16 mouse cellular contexts compared by ENCODE assay signal in the genomic region with DNA sequence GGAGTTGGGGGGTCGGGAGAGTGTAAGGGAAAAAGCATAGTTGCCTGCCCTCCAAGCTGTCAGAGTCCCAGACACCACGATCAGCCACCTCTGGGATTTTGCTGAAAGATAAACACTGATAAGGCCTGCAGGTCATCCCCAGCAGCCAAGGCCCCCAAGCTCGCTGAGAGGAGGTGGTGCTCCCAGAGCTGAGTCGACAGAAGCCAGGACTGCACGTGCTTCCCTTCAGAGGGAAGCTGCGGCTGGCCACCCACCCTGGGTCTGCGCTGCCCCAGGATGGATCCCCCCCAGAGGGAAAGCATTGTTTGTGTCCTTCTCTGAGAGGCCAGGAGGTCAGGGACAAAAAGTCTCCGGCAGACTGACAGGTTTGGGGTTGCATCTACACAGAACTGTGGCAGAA. TPM values are rescaled to one million over a fixed set of nuclear protein-coding genes. Genes with fewer than 3 reads are reported as not detected.
A peak's percentile ranks its signal among the peaks of the same experiment; 100 is the strongest.
DNase-seq lines count a peak whose midpoint lies in the region; ATAC-seq and TF ChIP-seq lines count a peak whose summit lies in the region.
"Had no signal": no experiment of that assay in that cellular context is flagged by ENCODE, and none has a peak within 500 bp of the region (broad histone marks: within the 10 kb centered on the region; RNA-seq: fewer than 3 reads in every experiment).

No protein-coding gene starts in this region.

- ATAC-seq in lung, embryonic 16.5 days (ENCODE audit: low read depth), result peak; percentile 58
- no peak for ATAC-seq in lung, postnatal 0 days
- 0 out of 2 replicates have a peak, but pooled peaks have one; percentile 49 for ATAC-seq in embryonic facial prominence, embryonic 11.5 days (replicated peaks; ENCODE audit: insufficient number of reproducible peaks, low FRiP score, low TSS enrichment, low read depth)
- no peak for ATAC-seq in liver, postnatal 0 days
- ATAC-seq: activated CD4-positive, CD25-positive, alpha-beta regulatory T cell, adult 4 months; inflammation-experienced regulatory T-cells, adult 6 months had no signal

- no peaks in the 10 kb centered on the region for H3K9me3 ChIP-seq in heart, embryonic 10.5 days
- H3K9me3 ChIP-seq in lung, embryonic 16.5 days (ENCODE audit: control insufficient read depth, low read length), result no peaks in the 10 kb centered on the region
- no peaks in the 10 kb centered on the region for H3K9me3 ChIP-seq in lung, postnatal 0 days (ENCODE audit: low read length)
- H3K9me3 ChIP-seq in embryonic facial prominence, embryonic 11.5 days (replicated peaks; ENCODE audit: control insufficient read depth, low read length), result no peaks in the 10 kb centered on the region
- H3K9me3 ChIP-seq in liver, postnatal 0 days (ENCODE audit: low read length), result no peaks in the 10 kb centered on the region

- intact Hi-C loops in heart, postnatal 25 days (cut with DNase I), result loop anchor here (5.0 to 10.0 kb wide), 4 partner anchors 183 to 670 kb away; no protein-coding TSS in a partner anchor
- intact Hi-C loops in left cerebral cortex, postnatal 4 days (cut with DNase I), result loop anchor here (10.0 kb wide), 2 partner anchors 470 to 690 kb away; no protein-coding TSS in a partner anchor

- H3K36me3 ChIP-seq in heart, embryonic 10.5 days, result no peaks in the 10 kb centered on the region
- no peaks in the 10 kb centered on the region for H3K36me3 ChIP-seq in lung, embryonic 16.5 days (ENCODE audit: control insufficient read depth, insufficient read depth, low read length)
- H3K36me3 ChIP-seq in lung, postnatal 0 days (ENCODE audit: insufficient read depth, low read length), result no peaks in the 10 kb centered on the region
- H3K36me3 ChIP-seq in embryonic facial prominence, embryonic 11.5 days (replicated peaks; ENCODE audit: control insufficient read depth, insufficient read depth, low read depth, low read length), result no peaks in the 10 kb centered on the region
- H3K36me3 ChIP-seq in liver, postnatal 0 days (replicated peaks; ENCODE audit: insufficient read depth, low read length), result no peaks in the 10 kb centered on the region

- H3K27me3 ChIP-seq in heart, embryonic 10.5 days (ENCODE audit: insufficient read depth, poor library complexity, severe bottlenecking), result peaks cover 8% of the 10 kb centered on the region; the same call in 1 of the 2 replicates
- H3K27me3 ChIP-seq in lung, embryonic 16.5 days (ENCODE audit: control insufficient read depth, insufficient read depth, low read depth, low read length), result no peaks in the 10 kb centered on the region
- no peaks in the 10 kb centered on the region for H3K27me3 ChIP-seq in lung, postnatal 0 days (replicated peaks; ENCODE audit: insufficient read depth, low read length)
- no peaks in the 10 kb centered on the region for H3K27me3 ChIP-seq in embryonic facial prominence, embryonic 11.5 days (ENCODE audit: control insufficient read depth, insufficient read depth, low read length)
- H3K27me3 ChIP-seq in liver, postnatal 0 days (ENCODE audit: insufficient read depth, low read length), result no peaks in the 10 kb centered on the region

- TF ChIP-seq CTCF in lung, postnatal 0 days (IDR thresholded peaks at IDR 0.05), result no peak
- TF ChIP-seq CTCF in liver, postnatal 0 days (IDR thresholded peaks at IDR 0.05; ENCODE audit: low read depth), result no peak

- peak overlapping the region; percentile 56 for H3K27ac ChIP-seq in heart, embryonic 10.5 days
- peak overlapping the region; percentile 15 for H3K27ac ChIP-seq in lung, embryonic 16.5 days (ENCODE audit: low read length)
- no peak overlapping the region for H3K27ac ChIP-seq in lung, postnatal 0 days (ENCODE audit: low read length)
- H3K27ac ChIP-seq in embryonic facial prominence, embryonic 11.5 days (replicated peaks; ENCODE audit: low read depth, low read length), result no peak overlapping the region
- no peak overlapping the region for H3K27ac ChIP-seq in liver, postnatal 0 days (ENCODE audit: low read depth)
- H3K27ac ChIP-seq: macrophage had no signal

- no peak for TF ChIP-seq EP300 in lung, postnatal 0 days (IDR thresholded peaks at IDR 0.05)
- no peak for TF ChIP-seq EP300 in liver, postnatal 0 days (IDR thresholded peaks at IDR 0.05; ENCODE audit: low read depth)

- H3K4me3 ChIP-seq in heart, embryonic 10.5 days, result 0 out of 2 replicates have a peak overlapping the region, but pooled peaks have one; percentile 4
- H3K4me3 ChIP-seq in lung, embryonic 16.5 days (ENCODE audit: low read length), result no peak overlapping the region
- H3K4me3 ChIP-seq in lung, postnatal 0 days (ENCODE audit: low read depth, low read length), result no peak overlapping the region
- H3K4me3 ChIP-seq in embryonic facial prominence, embryonic 11.5 days (ENCODE audit: low read depth, low read length), result no peak overlapping the region
- H3K4me3 ChIP-seq in liver, postnatal 0 days (ENCODE audit: low read depth, low read length), result no peak overlapping the region

- peak overlapping the region; percentile 52 for H3K9ac ChIP-seq in lung, embryonic 16.5 days (ENCODE audit: low read length)
- H3K9ac ChIP-seq in lung, postnatal 0 days (replicated peaks; ENCODE audit: low read depth), result no peak overlapping the region
- H3K9ac ChIP-seq in embryonic facial prominence, embryonic 11.5 days (replicated peaks; ENCODE audit: low read length), result peak overlapping the region; percentile 37
- H3K9ac ChIP-seq in liver, postnatal 0 days (replicated peaks), result 0 out of 2 replicates have a peak overlapping the region, but pooled peaks have one; percentile 1

- 8% methylated on average over 8 of the region's 8 CpGs for WGBS in heart, embryonic 10.5 days
- WGBS in lung, embryonic 16.5 days, result 16% methylated on average over 8 of the region's 8 CpGs
- 23% methylated on average over 8 of the region's 8 CpGs for WGBS in lung, postnatal 0 days
- 12% methylated on average over 8 of the region's 8 CpGs for WGBS in embryonic facial prominence, embryonic 11.5 days
- WGBS in liver, postnatal 0 days (ENCODE audit: insufficient replicate concordance), result 21% methylated on average over 8 of the region's 8 CpGs

- H3K4me1 ChIP-seq in heart, embryonic 10.5 days, result peaks cover 15% of the 10 kb centered on the region
- peaks cover 37% of the 10 kb centered on the region for H3K4me1 ChIP-seq in lung, embryonic 16.5 days (replicated peaks; ENCODE audit: control insufficient read depth, insufficient read depth, low read length)
- no peaks in the 10 kb centered on the region for H3K4me1 ChIP-seq in lung, postnatal 0 days (ENCODE audit: insufficient read depth, low read depth, low read length)
- peaks cover 4% of the 10 kb centered on the region; the same call in 1 of the 2 replicates for H3K4me1 ChIP-seq in embryonic facial prominence, embryonic 11.5 days (ENCODE audit: control insufficient read depth, insufficient read depth, low read length)
- 0 out of 2 replicates have a peak, but pooled peaks cover 6% of the 10 kb centered on the region for H3K4me1 ChIP-seq in liver, postnatal 0 days (ENCODE audit: insufficient read depth)

- no peak overlapping the region for H3K4me2 ChIP-seq in lung, embryonic 16.5 days (ENCODE audit: low read depth, low read length)
- no peak overlapping the region for H3K4me2 ChIP-seq in lung, postnatal 0 days (replicated peaks; ENCODE audit: low read depth, low read length)
- no peak overlapping the region for H3K4me2 ChIP-seq in embryonic facial prominence, embryonic 11.5 days (ENCODE audit: low read depth, low read length)
- no peak overlapping the region for H3K4me2 ChIP-seq in liver, postnatal 0 days (ENCODE audit: low read depth, low read length)

- DNase-seq in heart, embryonic 10.5 days (ENCODE audit: low spot score), result no peak
- DNase-seq in heart, postnatal 25 days (ENCODE audit: low spot score), result no peak
- DNase-seq in lung, postnatal 0 days (ENCODE audit: low spot score), result no peak
- peak; percentile 9 for DNase-seq in embryonic facial prominence, embryonic 11.5 days (ENCODE audit: low spot score)
- DNase-seq in liver, postnatal 0 days, result no peak
- DNase-seq in urinary bladder, postnatal 14 days (ENCODE audit: low spot score), result no peak
- DNase-seq in left cerebral cortex, postnatal 4 days, result no peak
- DNase-seq: cerebellum, postnatal 36 days; thymus, postnatal 25 days had no signal

RNA-seq across cellular contexts. Expression of gene Hsd17b3, which starts 54.0 kb away (rescaled TPM):
- polyA plus RNA-seq in heart, embryonic 10.5 days (2016; fragmentation: Nextera tagmentation; extraction: Ambion mirVana), result not detected in 2 replicates
- not detected for total RNA-seq in heart, postnatal 25 days (2021)
- polyA plus RNA-seq in lung, embryonic 16.5 days (2015; fragmentation: Nextera tagmentation; extraction: Ambion mirVana), result not detected in 2 replicates
- polyA plus RNA-seq in lung, postnatal 0 days (2015; fragmentation: Nextera tagmentation; extraction: Ambion mirVana), result not detected in 2 replicates
- not detected in 2 replicates for polyA plus RNA-seq in embryonic facial prominence, embryonic 11.5 days (2014; fragmentation: Nextera tagmentation; extraction: Ambion mirVana)
- polyA plus RNA-seq in liver, postnatal 0 days (2015; fragmentation: Nextera tagmentation; extraction: Ambion mirVana), result not detected in 2 replicates
- total RNA-seq in left cerebral cortex, postnatal 4 days (2021), result under 1 TPM in 1 of 2 experiments, not detected in 1; 0.64 TPM
- total RNA-seq: heart, adult 8-10 months; left cerebral cortex, postnatal 25 days had no signal
- polyA plus RNA-seq: activated CD4-positive, CD25-positive, alpha-beta regulatory T cell, adult 4 months; inflammation-experienced regulatory T-cells, adult 6 months; macrophage; small intestine, adult 2 months had no signal

Comparison
In these comparisons a context has a peak if more than half of its experiments do, and no peak if none do; other contexts are left out.
1. H3K27ac ChIP-seq: peak in heart, embryonic 10.5 days (single experiment) and lung, embryonic 16.5 days (single experiment); none in lung, postnatal 0 days (single experiment), embryonic facial prominence, embryonic 11.5 days (single experiment) and liver, postnatal 0 days (single experiment).
2. ATAC-seq: peak in lung, embryonic 16.5 days (single experiment) and embryonic facial prominence, embryonic 11.5 days (single experiment); none in lung, postnatal 0 days (single experiment) and liver, postnatal 0 days (single experiment).